Mouse (Mus musculus) B cell, adult 62 days (primary cell): ENCODE measurements around the gene Tmem54. TPM values are rescaled to one million over a fixed set of nuclear protein-coding genes. Genes with fewer than 3 reads are reported as not detected.

Source experiments
- total RNA-seq: library from RNA; stranded (reverse); gene quantifications from 4 replicates; pipeline ENCODE4 v1.2.4, GENCODE M21; 2023

The Tmem54 gene
- total RNA-seq, result not detected in 4 replicates

DNA sequence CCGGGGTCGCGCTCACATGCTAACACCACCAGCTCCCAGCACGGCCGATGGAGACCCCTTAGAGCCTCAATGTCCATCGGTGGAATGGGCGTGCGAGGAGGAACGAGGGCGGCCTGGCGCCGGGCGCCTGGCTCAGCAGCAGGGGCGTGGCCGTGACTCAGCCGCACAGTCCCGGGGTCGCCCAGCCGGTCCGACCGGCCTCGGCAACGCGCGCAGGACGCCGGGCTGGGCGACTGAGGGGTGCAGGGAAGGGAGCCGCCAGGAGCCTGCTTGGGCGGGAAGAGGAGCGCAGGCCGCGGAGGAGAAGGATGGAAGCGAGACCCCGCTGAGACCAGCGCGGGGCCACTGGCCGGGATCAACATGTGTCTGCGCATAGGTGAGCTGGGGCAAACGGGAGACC is at the start of gene Tmem54:
TSS of gene Tmem54 (plus strand) at position 193 of the 400 bp plus-strand sequence.

GRCm38 (mm10) chr4:129058207-129059092 is 46.9 kb upstream of the Tmem54 start, which contains the start of gene Rnf19b:
Gene Rnf19b (plus strand): TSS chr4:129058271.

DNA sequence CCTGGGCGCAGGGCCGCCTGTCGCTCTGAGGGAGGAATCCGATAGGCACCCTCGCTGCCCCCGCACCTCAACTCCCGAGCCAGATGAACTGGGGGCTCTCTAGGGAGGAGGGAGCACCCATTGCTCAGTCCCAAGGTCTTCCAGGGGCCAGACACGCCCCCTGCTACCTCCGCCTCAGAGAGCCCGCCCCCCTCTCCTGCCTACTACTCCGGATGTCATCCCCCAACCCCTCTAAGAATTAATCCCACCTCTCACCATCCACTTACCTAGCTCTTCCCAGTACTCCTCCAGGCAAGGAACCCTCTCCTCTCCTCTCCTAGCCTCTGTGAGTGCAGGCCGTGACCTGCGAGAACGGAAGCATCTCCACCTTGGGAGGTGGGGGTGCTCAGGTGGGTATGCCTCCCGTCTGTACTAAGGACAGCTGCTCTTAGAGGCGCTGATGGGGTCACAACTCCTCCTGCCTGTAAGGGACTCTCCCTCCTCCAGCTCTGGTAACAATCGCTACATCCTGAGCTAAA is 16.3 kb downstream of the Tmem54 start, which contains the start of gene Hpca:
TSS of gene Hpca (minus strand) at position 468 of the 518 bp plus-strand sequence.

GRCm38 (mm10) chr4:129136579-129137391 is 31.4 kb downstream of the Tmem54 start, which contains the start of gene Fndc5:
Gene Fndc5 (plus strand): TSS chr4:129136999.

Other genes with a start within 250 kb of the Tmem54 start
- gene Trim62, start 222.0 kb upstream of the Tmem54 start, total RNA-seq, result 2.3 to 3.5 TPM (median 2.6 TPM) in 4 replicates
- 0.91 to 1.5 TPM in 2 of 4 replicates, not detected in the others for gene Azin2, start 143.1 kb upstream of the Tmem54 start, total RNA-seq
- gene Ak2, start 113.6 kb upstream of the Tmem54 start, total RNA-seq, result 66.2 to 72.5 TPM (median 69.5 TPM) in 4 replicates
- gene Rnf19b, start 47.3 kb upstream of the Tmem54 start, total RNA-seq, result 175 to 191 TPM (median 180 TPM) in 4 replicates
- gene Hpca, start 16.5 kb downstream of the Tmem54 start, total RNA-seq, result not detected in 4 replicates
- gene Fndc5, start 31.5 kb downstream of the Tmem54 start, total RNA-seq, result 0.43 TPM in 1 of 4 replicates, not detected in the others
- 40.3 to 46.4 TPM (median 44.2 TPM) in 4 replicates for gene S100pbp, start 84.2 kb downstream of the Tmem54 start, total RNA-seq
- 39.2 to 53.9 TPM (median 51.7 TPM) in 4 replicates for gene Yars, start 84.2 kb downstream of the Tmem54 start, total RNA-seq
- gene C77080, start 155.9 kb downstream of the Tmem54 start, total RNA-seq, result 0.12 to 0.26 TPM (median 0.12 TPM) in 3 of 4 replicates, not detected in the other
- gene Sync, start 182.1 kb downstream of the Tmem54 start, total RNA-seq, result not detected in 4 replicates
- 144 to 162 TPM (median 150 TPM) in 4 replicates for gene Rbbp4, start 229.8 kb downstream of the Tmem54 start, total RNA-seq
- gene Zbtb8os, start 230.1 kb downstream of the Tmem54 start, total RNA-seq, result 31.2 to 38.2 TPM (median 36.8 TPM) in 4 replicates